Mouse (Mus musculus) 3134 (cell line): ENCODE results near the gene Timd2.
"Not testable (repeated sequence)": the region's sequence is repeated elsewhere in the genome, so short reads cannot be mapped to it uniquely, and the experiment has no call there.

Experiments used
- DNase-seq: peaks from one replicate; pipeline ENCODE4 v3.0.0-alpha.2; 2011; ENCODE audit warnings: low spot score; ENCODE audit not compliant: insufficient read length; ENCODE audit errors: extremely low read depth

The Timd2 gene

DNA sequence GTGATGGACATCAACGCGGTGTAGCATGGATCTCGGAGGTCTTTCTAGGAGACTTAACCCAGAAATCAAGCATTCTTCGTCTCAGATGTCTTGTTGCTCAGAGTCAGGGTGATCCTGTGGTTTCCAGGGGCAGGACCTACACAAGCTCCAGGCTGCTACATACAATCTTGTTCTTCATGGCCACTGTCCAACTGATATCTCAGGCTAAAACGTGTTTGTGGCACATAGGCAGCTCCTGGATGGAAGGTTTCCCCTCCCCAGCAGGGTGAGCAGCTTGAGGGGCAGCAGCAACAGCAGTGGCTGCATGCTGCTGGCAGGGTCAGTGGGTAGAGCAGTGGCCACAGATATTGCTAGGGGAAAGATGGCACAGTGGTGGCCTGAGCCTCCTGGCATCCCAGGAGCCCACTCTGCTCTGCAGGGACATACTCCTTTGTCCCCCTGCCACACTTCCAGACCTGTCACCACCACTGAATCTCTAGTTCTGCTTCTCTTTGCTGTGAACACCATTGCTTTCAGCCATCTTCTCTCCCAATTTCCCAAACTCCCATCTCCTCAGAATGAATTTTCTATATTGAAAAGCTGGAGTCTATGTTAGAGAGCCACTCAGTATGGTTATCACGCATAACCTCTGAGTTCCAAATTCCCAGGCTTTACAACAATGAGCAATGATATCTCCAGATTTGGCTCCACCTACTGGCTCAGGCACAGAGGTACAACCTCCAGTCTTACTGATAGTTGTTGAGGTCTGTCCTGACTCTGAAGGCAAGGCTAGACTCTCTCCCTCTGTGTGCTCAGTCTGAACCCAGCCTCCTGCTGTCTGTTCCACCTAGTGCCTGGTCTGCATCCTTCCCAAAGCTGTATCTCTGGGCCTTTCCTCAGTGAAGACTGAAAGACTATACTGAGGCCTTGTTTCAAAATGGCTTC is 41.0 kb downstream of the Timd2 start:
- DNase-seq, result no peak

DNA sequence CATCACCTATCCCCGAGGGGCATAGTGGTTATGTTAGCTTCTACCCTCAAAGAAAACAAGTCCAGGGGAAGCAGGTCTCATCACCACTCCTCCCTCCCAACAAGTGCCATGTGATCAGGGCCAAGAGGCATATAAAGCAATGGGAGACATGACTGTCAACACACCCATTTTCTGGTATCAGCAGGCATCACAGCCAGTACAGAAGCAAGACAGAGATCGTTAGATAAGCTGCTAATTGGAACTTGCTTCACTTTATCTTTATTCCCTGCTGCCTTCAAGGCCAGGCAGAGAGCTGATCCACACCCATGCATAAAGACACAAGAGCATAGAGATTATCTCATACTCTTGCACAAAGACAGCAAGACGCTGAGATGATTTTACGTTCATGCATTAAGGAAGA is 43.6 kb downstream of the Timd2 start:
- no peak for DNase-seq

DNA sequence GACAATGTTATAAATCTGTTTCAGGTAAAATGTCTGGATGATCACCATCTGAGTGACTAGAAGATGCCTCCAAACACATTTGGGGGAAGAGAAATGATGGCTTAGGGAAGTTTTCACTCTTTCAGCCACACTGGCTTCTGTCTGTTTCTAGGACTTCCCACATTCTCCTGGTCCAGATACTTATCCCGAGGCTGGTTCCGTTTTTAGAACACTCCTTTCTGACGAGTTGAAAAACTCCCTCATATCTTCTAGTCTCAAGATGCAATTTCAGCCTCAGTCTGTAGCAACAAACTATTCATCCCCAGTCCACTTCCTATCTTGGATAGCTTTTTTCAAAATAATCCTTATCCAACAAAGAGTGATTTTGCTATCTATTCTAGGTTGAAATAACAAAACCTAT is 54.4 kb downstream of the Timd2 start:
- no peak for DNase-seq

DNA sequence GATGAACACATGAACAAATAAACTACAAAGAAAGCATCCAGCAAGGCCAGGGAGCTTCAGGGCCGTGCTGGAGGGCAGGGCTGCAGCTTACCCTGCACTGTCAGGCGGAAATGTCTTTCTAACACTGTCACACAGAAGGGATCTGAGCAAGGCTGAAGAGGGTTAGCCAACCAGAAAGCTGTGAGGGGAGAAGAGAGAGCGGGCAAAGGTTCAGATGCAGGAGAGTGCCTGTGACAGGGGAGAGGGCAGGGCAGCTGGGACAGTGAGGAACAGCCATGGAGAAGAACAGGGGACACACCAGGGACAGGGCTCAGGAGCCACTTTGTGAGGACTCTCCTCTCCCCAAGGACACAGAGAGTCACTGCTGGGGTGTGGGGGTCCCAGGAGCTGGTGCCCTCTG is 57.2 kb downstream of the Timd2 start:
- DNase-seq, result not testable (repeated sequence)

- DNase-seq, result no peak
Measured at GRCm38 (mm10) chr11:46644824-46645223, 62.0 kb downstream of the Timd2 start.

- DNase-seq, result no peak
Measured at GRCm38 (mm10) chr11:46636568-46636967, 70.3 kb downstream of the Timd2 start.

DNA sequence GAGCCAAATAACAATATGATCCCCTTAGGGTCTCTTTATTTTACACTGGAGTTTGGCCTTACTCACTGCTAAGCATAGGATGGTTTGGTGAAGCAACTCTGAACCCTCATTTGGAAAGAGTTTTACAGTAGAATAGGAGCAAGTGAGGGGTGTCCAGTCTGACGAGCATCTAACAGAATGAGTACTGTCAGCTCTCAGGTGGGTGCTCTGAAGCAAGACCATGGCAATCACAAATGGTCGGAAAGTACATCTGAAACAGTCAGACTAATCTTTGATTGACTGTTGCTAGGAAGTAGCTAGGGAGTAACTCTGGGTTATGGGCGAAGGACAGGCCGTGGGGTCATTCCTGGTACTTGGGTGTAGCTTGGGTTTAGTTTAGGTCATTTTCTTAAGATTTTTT is 71.3 kb downstream of the Timd2 start:
- not testable (repeated sequence) for DNase-seq

- DNase-seq, result no peak
Measured at GRCm38 (mm10) chr11:46631635-46632034, 75.2 kb downstream of the Timd2 start.

GRCm38 (mm10) chr11:46629211-46629795 is 77.6 kb downstream of the Timd2 start, which contains the start of gene Dppa1:
Gene Dppa1, minus strand, starts transcription at chr11:46629261.
- no peak for DNase-seq

GRCm38 (mm10) chr11:46620414-46621168 is 86.3 kb downstream of the Timd2 start:
- DNase-seq, result no peak

- DNase-seq, result no peak
Measured at GRCm38 (mm10) chr11:46619929-46620328, 86.9 kb downstream of the Timd2 start.
